Mouse (Mus musculus) thymus, adult 2 months (tissue): ENCODE measurements around the gene Dtd1.

Experiments
- CTCF ChIP-seq: fragments of 200-500 bp; IDR thresholded peaks from 2 replicates; pipeline ENCODE4 v1.5.1; 2012; ENCODE audit warnings: mild to moderate bottlenecking, control low read depth, low read length, moderate library complexity, borderline replicate concordance; ENCODE audit not compliant: control insufficient read depth, poor library complexity, insufficient read depth; ENCODE audit errors: extremely low read depth
- POLR2A ChIP-seq: fragments of 200-500 bp; IDR thresholded peaks from 2 replicates; pipeline ENCODE4 v1.6.1; 2012; ENCODE audit warnings: mild to moderate bottlenecking, low read length, control low read depth, moderate library complexity; ENCODE audit not compliant: control insufficient read depth, poor library complexity, insufficient read depth; ENCODE audit errors: extremely low read depth

DNA sequence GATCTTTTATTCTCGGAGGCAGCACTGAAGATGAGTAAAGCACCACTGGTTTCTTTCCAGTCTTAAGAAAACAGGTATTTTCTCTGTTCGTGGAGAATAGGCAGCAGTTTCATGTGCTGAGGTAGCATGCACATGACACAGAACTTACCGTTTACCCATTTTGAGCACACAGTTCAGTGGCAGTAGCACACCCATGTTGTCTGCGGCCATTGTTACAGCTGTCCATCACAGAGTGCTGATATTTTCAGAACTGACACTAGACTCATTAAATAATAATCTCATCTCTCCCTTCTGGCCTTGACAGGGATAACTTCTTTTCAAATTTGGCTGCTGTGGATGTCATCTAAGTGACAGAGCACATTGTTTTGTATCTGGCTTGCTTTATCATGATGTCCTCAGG, 47.5 kb downstream of the Dtd1 start:
- TF ChIP-seq CTCF (no peak), POLR2A (no peak)
